Mouse (Mus musculus) kidney, adult 18-20 months (tissue): ENCODE results near the gene Enox1.
A peak's percentile ranks its signal among the peaks of the same experiment; 100 is the strongest.

Experiments used
- DNase-seq: peaks from one replicate; pipeline ENCODE4 v3.0.0; 2021

The Enox1 gene

DNA sequence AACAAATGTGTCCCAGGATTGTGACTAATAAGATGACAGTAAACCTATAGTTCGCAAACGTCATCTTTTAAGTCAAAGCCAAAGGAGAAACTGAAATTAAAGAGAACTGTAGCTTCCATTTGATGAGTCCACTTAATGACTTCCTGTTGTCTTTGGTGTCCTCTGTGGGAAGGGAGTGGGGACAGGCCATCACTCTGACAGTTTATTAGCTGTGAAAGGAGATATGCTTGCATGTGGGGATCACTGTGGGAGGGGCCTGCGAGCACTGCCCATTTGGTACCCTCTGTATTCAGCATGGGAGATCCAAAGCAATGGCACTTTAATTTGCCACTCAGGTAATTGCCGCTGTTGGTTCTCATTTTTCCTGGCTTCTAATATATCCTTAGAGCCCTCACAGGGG is 122.6 kb downstream of the Enox1 start:
- no peak for DNase-seq

DNA sequence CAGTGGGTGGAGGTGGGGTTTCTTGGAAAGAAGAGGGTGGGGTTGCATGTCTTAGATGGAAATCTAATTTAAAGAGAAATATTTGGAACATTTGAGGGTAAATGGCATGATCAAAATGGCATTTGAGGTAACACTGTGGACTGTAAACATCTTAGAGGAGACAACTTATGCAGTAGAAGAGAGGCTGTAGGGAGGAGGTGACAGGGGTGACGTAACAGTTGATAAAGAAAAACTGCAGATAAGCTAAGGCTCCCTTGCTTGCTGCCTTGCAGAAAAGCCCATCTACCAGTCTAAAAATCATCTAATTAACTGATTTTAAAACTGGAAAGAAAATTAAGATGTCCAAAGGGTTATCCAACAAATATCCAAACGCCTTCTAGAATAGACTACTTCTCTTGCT is 123.9 kb downstream of the Enox1 start:
- no peak for DNase-seq

DNA sequence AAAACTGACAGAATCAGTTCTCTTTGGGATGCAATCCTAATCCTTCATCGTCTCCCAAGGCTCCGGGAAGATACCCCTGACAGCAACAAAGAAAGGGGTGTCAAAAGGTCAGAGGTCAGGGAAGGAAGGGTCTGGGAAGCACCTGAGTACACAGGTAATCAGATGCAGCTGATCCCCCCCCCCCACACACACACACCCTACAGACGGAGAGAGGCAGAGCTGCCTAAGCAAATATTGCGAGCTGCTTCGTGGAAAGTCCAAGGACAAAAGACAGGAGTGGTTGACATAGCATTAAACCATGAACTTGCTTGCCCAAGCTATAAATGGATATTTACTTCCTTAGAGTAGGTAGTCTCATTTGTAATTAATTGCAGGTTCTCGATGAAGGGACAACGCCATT is 124.3 kb downstream of the Enox1 start:
- no peak for DNase-seq

DNA sequence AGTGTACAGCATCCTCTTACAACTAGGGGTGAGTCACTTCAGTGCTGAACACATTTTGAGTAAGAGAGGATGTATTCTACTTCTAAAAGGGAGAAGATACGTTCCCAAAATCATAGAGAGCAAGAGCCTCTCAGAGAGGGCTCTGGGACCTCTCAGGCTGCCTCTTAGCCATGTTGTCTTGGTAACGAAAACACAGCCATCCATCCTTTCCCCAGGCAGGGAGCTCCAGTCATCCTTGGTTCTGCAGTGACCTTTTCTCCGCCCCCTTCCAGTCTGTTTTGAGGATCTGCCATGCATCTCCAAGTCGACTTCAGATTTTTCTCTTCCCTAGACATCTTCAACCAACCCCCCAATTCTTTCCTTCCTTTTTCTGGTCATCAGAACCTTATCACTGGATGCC is 127.4 kb downstream of the Enox1 start:
- DNase-seq, result no peak

DNA sequence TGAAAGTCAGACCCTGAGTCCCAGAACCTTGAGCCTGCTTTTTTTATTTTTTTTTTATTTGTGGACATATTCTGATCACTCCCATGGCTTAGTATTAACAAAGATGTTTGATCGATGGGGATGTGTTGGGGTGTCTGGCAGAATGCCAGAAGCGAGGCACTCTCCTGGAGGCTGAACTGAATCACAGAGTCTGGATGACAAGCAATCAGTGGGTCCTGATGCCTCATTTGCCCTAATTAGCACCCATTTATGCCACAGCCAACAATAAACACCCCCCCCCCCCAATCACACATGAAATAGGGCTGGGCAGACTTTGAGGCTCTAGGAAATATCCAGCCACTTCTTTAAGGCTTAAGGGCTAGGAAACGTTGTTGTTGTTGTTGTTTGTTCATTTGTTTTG is 128.9 kb downstream of the Enox1 start:
- no peak for DNase-seq

DNA sequence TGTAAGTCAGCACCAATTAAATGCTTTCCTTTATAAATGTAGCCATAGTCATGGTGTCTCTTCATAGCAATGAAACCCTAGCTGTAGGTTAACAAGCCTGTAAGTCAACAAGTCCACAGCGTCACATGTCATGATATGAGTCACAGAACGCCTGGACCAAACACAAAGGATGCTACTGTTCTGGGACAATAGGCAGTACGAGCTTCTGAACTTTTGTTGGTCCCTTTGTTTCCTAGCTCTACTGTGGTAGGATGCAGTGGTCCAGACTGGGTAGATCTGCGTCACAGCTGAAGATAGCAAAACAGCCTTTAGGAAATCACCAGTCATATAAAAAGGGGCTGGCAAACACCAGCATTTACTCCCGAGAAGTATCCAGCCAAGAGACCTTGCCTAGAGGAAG is 135.2 kb downstream of the Enox1 start:
- DNase-seq, result no peak

DNA sequence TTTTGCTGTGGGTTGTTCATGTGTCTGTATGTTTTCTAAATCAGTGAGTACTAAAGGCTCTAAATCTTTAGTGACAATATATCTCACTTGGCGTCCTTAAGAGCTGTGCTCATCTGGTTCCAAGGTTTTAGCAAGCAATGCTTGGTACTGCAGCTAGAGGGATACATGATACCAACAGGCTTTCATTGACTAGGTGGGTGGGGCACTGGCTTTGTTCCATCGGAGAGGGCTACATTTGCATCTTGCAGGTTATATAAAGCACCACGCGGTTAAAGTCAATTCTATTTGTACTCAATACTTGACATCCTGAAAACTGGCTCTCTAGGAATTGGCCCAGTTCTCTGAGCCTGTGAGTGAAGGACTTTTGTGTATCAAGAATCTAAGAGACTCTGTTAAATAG is 140.5 kb downstream of the Enox1 start:
- DNase-seq, result peak; percentile 5

DNA sequence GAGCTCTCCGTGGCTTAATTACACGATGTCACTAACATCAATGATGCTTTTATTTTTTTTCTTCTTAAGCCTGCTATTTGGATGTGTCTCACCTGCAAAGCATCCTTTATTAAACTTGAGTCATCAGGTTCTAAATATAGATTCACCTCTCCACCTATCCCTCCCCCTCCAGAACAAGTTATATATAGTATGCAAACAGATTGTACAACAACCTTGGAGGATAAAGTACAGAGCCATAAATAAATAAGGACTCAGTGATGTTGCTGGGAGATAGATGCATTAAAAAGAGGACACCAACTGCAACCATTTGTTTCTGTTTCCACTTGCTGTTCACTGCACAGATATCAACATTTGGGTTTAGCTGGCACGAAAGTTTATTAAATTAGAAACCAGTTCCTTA is 141.8 kb downstream of the Enox1 start:
- no peak for DNase-seq

DNA sequence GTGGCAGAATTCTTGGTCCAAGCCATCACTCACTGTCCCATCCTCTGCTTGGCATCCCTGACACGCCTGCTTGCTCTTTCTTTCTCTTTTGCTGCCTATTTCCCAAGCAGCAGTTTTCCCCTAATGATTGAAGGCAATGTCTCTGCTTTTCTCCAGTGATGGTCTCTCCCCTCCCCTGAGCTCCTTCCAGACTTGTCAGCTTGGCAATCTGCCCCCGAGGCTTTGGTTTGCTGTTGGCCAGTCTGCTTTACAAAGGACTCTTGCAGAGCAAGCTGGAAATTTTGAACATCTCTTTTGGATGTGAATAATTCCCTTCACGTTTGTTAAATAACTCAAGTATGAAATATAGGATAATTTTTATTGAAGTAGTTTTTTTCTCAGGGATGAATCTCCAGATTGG is 153.0 kb downstream of the Enox1 start:
- no peak for DNase-seq

DNA sequence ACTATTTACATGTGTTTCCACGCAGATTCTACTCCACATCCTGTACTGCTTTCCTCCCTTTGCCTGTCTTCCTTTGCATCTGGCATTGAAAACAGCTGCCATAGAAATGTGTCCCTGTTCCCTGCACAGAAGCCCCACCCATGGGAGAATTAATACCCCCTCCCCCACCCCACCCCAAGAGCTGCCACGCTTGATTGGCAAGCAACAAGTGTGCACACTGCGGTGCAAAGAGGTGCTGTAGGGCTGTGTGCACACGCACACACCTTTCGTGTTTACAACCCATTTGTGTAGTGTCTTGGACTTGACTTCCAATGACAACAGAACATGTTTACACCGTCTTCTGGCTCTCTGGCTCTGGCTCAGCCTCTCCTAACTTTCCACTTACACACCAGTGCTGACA is 154.9 kb downstream of the Enox1 start:
- DNase-seq, result no peak

DNA sequence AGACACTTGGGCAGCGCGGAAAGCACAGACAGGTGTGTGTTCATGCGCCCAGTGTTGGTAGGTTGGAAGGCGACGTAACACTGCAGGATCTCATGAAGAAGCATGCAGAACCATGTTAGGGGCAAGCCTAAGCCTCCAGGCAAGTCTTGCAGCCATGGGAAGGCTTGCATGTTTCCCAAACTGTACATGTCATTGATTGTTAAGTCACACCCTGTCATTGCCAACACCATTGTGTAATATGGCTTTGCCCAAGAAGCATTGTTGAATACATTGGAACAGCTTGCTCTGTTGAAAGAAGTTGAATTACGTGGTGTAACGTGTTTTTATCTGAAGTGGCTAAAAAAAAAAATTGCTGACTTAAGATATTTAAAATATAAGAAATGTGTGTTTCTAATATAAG is 162.8 kb downstream of the Enox1 start:
- DNase-seq, result no peak

DNA sequence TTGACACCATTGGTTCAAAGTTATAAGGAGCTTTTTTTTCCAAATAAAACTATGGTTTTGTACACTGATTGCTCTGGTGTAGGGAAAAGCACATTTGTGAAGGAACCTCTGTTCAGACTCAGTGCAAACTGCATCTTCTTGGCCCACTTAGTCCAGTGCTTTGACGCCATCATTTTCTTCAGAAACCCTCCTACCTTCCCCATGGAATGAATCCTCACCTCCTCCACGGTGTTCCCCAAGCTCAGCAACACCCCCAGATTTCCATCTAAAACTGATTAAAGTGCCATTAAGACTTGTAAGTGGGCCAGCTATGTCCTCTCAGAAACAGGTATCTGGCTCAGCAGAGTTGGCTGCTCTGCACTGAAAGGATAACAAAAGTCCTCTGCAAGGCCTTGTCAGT is 167.8 kb downstream of the Enox1 start:
- DNase-seq, result no peak

DNA sequence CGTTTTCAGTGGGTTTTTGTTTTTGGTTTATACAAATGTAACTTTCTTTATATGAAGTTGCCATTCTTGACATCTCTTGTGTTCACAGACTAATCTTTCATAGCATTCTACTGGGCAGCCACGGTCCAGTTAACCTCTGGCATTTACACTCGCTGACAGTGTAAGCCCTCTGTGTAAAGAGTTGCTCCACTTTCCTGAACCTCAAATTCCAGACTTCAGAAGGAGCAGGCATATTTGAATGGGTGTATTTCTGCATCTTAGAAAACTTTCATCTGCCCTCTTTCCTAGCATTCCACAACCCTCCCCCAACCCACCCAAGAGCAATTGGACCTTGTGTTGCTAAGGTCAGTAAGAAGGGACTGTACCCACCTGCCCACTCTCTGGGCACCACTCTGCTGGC is 171.1 kb downstream of the Enox1 start:
- peak; percentile 6 for DNase-seq

DNA sequence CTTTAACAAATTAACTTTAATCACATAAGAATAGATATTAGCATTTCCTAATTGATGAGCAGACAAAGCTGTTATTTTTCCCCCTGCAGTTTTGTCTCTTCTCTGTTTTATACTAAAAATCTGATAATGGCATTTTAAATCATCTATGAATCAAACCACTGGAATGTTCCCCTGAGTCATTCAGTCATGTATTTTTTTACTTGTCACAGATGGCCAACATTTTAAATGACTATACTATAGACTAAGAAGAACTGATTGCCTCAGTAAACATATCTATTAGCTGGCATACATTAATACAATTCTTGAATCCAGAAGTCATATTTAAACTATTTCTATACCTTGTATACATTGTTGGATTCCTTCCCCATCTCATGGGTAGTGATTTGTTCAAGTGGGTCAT is 173.2 kb downstream of the Enox1 start:
- no peak for DNase-seq

DNA sequence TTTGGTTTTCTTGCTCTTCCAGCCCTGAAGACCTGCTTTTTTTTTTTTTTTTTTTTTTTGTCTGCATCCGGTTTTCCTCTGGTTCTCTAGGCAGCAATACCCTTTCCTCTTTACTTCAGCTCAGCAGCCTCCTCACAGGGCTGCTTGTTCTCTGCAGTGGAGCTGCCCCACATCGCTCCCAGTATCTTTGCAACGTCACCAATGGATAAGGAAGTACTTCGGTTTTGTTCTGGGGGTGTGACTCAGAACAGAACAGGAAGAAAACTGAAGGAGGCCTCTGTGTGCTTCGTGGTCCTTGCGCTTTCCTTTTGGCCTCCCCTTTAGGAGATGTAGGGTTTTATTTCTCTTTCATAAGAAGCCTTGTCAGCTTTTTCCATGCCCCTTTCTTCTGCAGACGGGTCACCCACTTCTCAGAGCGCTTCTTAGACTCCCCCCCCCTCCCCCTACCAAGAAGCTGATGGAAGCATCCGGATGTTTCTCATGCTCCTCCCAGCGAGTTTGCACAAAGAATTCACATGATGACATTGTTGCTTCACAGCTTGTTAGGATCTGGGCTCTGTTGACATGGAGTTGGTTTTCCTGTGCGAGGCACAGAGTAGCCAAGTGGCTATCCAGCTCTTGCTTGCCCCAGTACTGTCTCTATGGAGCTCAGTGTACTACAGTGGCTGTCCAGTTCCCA is 187.2 kb downstream of the Enox1 start:
- DNase-seq, result peak; percentile 3

DNA sequence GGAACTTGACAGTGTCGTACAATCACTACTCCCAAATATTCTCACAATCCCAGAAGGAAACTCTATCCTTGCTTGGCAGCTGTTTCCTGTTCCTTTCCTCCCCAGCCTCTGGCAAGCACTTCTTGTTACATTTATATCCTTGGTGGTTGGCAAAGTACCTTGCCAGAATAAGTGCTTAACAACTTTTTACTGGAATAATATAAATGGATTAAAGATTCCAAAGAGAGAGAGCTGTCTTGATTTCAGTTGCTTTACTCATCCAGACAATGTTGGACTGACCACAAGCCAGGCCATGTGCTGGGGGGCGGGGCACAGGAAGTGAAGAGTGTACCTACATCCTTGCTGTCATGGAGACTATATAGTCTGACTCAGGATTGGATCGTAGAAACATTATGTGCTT is 189.7 kb downstream of the Enox1 start:
- DNase-seq, result no peak

DNA sequence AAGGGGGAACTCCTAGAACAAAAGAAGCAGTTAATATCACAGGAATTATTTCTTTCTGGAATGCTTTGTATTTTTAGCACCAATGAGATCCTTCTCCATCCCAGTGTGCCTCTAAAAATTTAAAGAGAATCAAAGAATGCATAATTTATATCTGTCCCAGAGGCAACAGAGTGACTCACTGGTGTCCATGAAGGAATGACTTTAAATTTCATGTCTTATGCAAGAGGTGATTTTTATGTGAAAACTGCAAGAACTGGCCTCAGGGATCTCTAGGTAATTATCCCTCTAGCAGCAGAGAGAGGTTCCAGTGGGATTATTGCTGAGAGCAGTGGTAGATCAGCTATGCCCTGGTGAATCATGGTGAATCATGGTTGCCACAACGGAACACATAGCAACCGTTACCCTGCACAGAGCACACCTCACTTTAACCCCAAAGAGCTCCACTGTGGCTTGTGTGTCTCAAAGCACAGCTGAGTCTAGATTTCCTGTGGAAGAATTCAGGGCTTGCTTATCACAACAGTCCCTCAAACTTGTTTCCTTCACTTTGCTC is 195.3 kb downstream of the Enox1 start:
- DNase-seq, result no peak

DNA sequence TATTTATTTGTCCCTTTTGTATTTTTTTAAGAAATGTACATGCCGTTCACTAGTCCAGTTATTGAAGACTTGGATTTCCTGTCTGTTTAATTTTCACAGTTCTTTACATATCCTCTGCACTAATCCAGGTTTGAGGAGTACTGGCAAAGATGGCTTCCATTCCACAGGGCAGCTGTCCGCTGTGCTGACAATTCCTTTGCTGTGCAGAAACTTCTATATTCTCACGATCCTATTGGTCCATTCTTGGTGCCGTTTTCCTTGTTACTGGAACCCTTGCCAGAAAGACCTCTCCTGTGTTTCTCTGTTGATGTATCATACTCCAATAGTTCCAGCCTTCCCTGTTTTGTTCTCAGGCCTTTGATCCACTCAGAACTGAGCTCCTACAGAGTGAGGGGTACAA is 206.1 kb downstream of the Enox1 start:
- DNase-seq, result no peak

DNA sequence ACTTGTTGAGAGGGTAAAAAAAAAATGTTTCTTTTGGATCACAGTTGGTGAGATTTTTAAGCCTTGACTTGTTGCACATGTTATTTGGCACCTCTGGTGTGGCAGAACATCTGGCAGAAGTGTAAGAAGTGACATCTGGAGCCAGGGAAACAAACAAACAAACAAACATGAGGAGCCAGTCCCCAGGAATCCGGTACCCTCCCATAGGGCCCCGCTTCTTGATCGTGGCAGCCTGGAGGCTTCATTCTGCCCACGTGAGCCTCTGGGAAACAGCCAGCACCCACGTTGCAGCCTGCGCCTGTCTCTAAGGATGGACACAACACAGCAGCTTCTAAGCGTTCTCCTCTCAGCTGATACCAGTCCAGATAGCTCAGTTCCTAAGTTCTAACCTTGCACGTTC is 211.8 kb downstream of the Enox1 start:
- no peak for DNase-seq

DNA sequence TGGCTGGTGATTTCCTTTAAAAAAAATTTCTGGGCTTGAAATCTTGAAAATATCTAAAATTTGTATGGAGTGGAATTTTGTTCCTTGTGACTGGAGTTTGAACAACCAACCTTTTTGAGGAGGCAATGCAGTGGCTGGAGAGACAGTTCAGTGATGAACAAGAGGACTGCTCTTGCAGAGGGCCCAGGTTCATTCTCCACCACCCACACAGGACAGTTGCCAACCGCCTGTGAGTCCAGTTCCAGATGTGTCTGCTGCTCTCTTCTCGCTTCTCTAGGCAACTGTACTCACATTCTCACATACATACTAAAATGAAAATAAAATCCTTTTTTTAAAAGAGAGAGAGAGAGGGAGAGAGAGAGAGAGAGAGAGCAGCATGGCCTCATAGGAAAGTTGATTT is 212.5 kb downstream of the Enox1 start:
- no peak for DNase-seq

DNA sequence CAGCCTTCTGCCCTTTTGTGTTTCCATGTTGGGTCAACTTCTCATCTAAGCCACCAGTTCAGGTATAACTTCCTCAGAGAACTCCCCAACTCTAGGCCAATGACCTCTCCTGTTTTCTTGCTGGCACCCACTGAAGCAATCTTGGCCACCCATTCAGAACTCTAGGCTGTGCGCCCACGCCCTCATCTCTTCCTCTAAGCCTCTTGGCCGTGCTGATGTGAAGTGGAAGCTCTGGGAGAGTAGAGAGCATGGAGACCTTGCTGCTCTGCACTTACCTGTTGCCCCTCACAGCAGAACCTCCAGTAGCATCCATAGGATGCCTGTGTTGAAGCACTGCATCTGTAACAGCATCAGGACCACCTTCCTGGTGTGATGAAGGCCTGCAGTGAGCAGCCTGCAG is 214.0 kb downstream of the Enox1 start:
- no peak for DNase-seq

DNA sequence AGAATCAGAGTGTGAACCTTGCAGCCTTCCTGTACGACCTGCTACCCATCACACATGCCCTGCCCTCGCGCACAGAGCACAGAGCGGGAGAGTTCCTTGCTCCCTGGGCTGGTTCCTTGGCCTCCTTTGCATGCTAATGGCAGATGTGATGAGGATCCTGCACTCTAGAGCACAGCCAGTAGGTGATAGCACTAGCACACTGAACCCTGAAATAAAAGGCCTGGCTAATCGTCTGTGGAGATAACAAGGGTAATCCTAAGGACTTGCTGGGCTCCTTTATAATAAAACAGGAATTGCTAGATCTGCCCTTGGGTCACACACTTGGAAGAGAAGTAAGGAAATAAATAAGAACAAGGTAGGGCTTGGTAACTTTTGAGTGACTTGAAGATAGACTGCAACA is 215.4 kb downstream of the Enox1 start:
- DNase-seq, result no peak

DNA sequence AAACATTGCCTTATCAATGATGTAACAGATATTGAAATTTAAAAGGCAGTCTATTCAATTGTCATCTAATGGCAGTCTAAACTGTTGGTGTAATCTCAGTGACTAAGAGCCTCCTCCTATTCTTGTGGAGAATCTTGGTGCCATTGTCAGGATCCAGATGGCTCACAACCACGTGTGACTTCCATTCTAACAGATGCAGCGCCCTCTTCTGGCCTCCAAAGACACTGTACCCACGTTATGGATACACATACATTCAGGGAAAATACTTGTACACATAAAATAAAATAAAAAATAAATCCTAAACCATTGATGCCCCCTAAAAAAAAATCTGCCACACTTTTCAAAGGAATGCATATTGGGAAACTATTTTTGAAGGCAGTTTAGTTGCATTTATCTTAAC is 216.6 kb downstream of the Enox1 start:
- DNase-seq, result no peak

DNA sequence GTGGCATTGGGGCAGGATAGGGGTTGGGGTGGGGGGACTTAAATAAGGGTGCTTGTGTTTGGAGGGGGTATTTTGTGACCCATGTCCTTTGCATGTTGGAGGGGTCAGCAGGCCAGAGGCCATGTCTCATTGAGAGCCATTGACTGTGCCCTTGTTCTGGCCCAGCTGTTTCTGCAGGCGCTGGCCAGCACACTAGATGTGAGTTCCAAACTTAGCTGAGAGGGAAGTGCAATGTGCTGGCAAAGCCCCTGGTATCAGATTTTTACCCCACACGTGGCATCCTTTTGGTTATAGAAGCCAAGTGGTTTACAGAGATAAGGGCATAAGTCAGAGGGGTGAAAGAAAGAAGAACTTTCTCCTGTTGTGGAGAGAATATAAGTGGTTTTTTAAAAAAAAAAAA is 218.5 kb downstream of the Enox1 start:
- no peak for DNase-seq

DNA sequence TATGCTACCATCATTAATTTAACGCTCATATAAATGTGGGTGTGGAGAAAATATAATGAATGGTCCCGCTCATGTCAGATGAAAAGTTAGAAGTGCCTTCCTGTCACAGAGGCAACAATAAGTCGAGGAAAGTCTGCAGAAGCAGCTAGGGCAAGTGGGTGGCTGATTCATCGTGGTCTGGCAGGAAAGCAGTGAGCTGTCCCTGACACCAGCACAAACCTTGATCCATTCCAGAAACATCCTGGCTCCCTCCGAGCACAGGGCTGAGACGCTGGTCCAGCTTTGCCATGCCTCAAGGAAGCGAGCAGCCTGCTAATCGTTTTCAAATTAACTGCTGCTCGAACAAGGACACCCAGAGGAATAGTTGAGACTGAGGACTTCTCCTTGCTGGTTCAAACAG is 219.1 kb downstream of the Enox1 start:
- DNase-seq, result no peak

DNA sequence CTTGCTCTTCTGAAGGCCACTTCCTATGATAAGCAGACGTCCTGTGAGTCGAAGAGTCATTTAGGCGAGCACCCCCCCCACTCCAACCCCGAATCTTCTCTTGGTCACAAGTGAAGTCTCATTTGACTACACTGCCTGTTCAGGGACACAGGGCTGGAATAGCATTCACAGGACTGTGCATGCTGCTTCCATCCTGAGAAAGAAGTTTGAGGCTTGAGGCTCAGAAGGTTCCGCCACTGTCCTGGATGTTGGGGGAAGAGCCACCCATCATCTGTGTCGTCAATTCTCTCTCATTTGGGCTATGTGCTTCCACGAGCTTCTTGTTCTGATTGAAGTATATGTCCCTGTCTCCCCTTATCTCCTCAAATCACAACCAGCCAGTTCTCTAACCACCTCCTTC is 220.2 kb downstream of the Enox1 start:
- DNase-seq, result no peak
